Mouse (Mus musculus): ENCODE results near the gene Ppp1r9a. TPM values are rescaled to one million over a fixed set of nuclear protein-coding genes. Genes with fewer than 3 reads are reported as not detected.
A peak's percentile ranks its signal among the peaks of the same experiment; 100 is the strongest.

Gene Ppp1r9a
- polyA plus RNA-seq, 1 experiment from 2014 or later = 21.3 TPM

DNA sequence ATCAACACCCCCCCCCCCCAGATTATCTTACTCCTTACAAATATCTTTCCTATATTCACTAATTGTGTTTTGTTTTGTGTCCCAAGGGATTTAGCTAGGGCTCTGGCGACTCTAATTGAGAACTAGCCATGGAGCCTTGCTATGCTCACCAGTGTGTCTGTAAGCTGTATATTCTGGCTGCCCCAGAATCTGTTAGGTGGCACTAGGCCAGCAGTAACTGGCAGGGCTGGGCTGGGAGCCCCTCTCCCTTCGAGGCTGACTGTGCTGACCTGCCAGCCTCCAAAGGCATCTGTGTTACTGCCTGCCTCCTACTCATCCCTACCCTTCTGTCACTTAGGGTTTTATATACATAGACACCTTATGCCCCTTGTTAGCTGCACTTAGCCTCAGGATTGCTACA lies 200.0 kb downstream of the Ppp1r9a start:
- Histone ChIP-seq H3K36me3 (ENCODE audit: control insufficient read depth, insufficient read depth, low read length) (no peaks in the 10 kb centered on the region), H3K4me1 (ENCODE audit: control insufficient read depth, insufficient read depth, low read length) (no peaks in the 10 kb centered on the region), H3K4me3 (ENCODE audit: low read depth, low read length) (no peak overlapping the region), H3K9ac (ENCODE audit: low read length) (no peak overlapping the region), H3K4me2 (ENCODE audit: low read length) (no peak overlapping the region), H3K27me3 (replicated peaks; ENCODE audit: control insufficient read depth, insufficient read depth, low read length) (no peaks in the 10 kb centered on the region), H3K27ac (ENCODE audit: low read depth, low read length) (no peak overlapping the region), H3K9me3 (replicated peaks; ENCODE audit: control insufficient read depth, low read length) (no peaks in the 10 kb centered on the region)
- WGBS = 4% methylated on average over 2 of the region's 2 CpGs
- DNase-seq (ENCODE audit: low spot score) = peak; percentile 67
- ATAC-seq = peak; percentile 79

DNA sequence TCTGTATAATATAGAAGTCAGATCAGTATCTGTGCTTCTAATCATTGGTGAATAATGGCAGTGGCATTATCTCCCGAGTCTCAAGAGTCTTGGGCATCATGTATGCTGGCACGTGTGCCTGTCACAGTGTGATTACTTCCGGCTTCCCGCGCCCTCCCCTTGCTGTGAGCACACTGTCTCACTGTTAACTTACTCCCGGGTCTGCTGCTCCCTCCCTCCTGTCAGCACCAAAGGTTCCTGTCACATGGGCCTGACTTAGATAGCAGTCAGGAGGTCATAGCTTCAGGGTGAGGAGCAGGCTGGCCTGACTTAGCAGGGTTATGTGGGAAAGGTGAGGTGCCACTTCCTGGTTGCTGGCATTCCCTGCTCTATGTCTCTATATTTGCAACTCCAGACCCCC lies 201.1 kb downstream of the Ppp1r9a start:
- no peak for ATAC-seq
- Histone ChIP-seq H3K27ac (ENCODE audit: low read depth, low read length) (no peak overlapping the region), H3K4me1 (ENCODE audit: control insufficient read depth, insufficient read depth, low read length) (no peaks in the 10 kb centered on the region), H3K36me3 (ENCODE audit: control insufficient read depth, insufficient read depth, low read length) (no peaks in the 10 kb centered on the region), H3K4me3 (ENCODE audit: low read depth, low read length) (no peak overlapping the region), H3K27me3 (replicated peaks; ENCODE audit: control insufficient read depth, insufficient read depth, low read length) (no peaks in the 10 kb centered on the region), H3K4me2 (ENCODE audit: low read length) (no peak overlapping the region), H3K9me3 (replicated peaks; ENCODE audit: control insufficient read depth, low read length) (no peaks in the 10 kb centered on the region), H3K9ac (ENCODE audit: low read length) (no peak overlapping the region)
- 69% methylated on average over 6 of the region's 6 CpGs for WGBS
- DNase-seq (ENCODE audit: low spot score) = no peak

DNA sequence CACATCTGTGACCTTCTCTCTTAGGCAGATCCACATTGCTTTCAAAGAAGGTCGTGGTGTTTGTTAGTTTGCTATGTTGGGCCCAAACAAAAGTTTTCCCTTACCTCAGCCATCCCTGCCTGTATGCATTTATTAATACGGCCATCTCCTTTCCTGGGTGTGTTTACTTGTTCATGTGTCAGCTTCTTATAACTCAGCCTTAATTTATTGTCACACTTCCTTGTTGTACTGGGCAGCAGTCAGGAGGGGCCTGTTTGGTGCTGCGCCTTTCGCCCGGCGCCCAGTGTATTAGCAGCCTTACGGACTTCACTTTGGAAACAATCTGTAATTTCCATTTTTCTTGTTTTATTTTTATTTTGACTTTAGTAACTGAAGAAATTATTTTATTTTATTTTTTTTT lies 201.5 kb downstream of the Ppp1r9a start:
- H3K27me3 ChIP-seq (replicated peaks; ENCODE audit: control insufficient read depth, insufficient read depth, low read length) = no peaks in the 10 kb centered on the region
- H3K9ac ChIP-seq (ENCODE audit: low read length) = no peak overlapping the region
- H3K36me3 ChIP-seq (ENCODE audit: control insufficient read depth, insufficient read depth, low read length) = no peaks in the 10 kb centered on the region
- DNase-seq (ENCODE audit: low spot score) = no peak
- no peak overlapping the region for H3K4me3 ChIP-seq (ENCODE audit: low read depth, low read length)
- H3K4me1 ChIP-seq (ENCODE audit: control insufficient read depth, insufficient read depth, low read length) = no peaks in the 10 kb centered on the region
- H3K9me3 ChIP-seq (replicated peaks; ENCODE audit: control insufficient read depth, low read length) = no peaks in the 10 kb centered on the region
- no peak for ATAC-seq
- no peak overlapping the region for H3K4me2 ChIP-seq (ENCODE audit: low read length)
- no peak overlapping the region for H3K27ac ChIP-seq (ENCODE audit: low read depth, low read length)
- WGBS = 89% methylated on average over 7 of the region's 7 CpGs

DNA sequence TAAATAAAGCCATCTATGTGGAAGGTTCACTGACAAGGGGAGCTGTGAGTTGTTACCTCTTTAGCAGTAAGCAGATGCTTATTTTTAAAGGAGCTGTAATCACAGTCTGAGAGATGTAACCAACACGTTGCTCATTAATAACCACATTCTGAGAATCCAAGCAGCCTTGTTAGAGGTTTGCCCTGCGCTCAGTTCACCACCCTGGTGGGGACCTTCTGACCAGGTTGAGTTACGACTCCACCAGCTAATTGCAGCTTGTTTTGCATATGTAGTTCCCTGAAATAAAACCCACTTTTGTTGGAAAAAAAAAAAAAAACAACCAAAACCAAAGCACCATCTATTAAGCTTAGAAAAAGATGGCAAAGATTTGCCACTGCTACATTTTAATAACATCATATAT lies 205.8 kb downstream of the Ppp1r9a start:
- no peak overlapping the region for H3K27ac ChIP-seq (ENCODE audit: low read depth, low read length)
- H3K36me3 ChIP-seq (ENCODE audit: control insufficient read depth, insufficient read depth, low read length) = no peaks in the 10 kb centered on the region
- 0 out of 2 replicates have a peak, but pooled peaks cover 3% of the 10 kb centered on the region for H3K4me1 ChIP-seq (ENCODE audit: control insufficient read depth, insufficient read depth, low read length)
- H3K9ac ChIP-seq (ENCODE audit: low read length) = no peak overlapping the region
- H3K4me3 ChIP-seq (ENCODE audit: low read depth, low read length) = no peak overlapping the region
- no peaks in the 10 kb centered on the region for H3K27me3 ChIP-seq (replicated peaks; ENCODE audit: control insufficient read depth, insufficient read depth, low read length)
- no peaks in the 10 kb centered on the region for H3K9me3 ChIP-seq (replicated peaks; ENCODE audit: control insufficient read depth, low read length)
- ATAC-seq = no peak
- DNase-seq (ENCODE audit: low spot score) = no peak
- 31% methylated on average over 3 of the region's 3 CpGs for WGBS
- no peak overlapping the region for H3K4me2 ChIP-seq (ENCODE audit: low read length)

DNA sequence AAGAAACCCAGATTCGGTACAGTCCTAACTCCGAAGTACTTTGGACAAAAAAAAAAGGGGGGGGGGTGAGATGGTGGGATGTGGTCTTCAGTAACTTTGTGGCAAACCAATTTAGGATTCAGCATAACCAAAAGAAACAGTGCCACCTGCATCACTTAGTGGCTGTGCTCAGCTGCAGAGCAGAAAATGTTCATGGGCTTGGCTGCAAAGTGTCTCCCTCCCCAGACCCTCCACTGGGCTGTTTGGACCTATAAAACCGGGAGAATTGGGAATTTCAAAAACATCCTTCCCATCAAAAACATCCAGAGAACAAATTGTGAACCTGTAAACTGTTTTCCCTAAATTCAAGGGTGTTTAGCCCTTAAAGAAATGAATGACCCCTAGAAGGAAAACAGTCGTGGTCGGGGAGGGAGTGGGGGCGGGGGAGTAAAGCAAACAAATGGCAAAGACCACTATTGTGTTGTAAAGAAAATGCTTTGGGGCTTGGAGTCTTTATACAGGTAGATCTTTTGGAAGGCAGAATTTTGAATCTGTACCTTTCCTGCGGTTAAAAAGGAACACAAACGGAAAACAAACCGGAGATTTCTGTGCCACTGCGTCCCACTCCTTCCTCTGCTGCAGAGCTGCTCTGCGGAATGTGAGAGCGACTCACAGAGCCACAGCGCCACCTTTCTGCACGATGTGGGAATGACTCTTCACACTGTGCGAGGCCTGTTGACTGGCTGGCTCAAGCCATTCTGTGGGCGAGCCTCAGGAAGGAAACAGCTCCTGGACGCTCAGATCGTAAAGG lies 207.4 kb downstream of the Ppp1r9a start:
- H3K4me3 ChIP-seq (ENCODE audit: low read depth, low read length) = peak overlapping the region; percentile 26

DNA sequence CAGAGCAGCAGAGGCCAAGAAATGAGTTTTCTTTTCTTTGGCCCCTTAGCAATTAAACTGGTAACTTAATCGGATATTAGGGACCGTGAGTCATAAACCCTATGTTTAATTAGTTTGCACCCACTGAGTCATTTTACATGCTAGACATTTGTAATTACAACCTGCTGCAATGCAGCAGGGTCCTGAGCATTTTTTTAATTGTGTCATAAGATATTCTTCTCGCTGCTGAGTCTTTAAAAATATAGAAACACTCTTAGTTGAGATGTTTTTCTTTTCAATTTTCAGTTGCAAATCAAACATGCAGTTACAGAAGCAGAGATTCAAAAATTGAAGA lies 208.0 kb downstream of the Ppp1r9a start:
- 10% methylated on average over 3 of the region's 3 CpGs for WGBS

More for the DNA sequence above, 207.4 kb downstream of the Ppp1r9a start:
- H3K4me1 ChIP-seq (ENCODE audit: control insufficient read depth, insufficient read depth, low read length) = 0 out of 2 replicates have a peak, but pooled peaks cover 3% of the 10 kb centered on the region
- H3K9ac ChIP-seq (ENCODE audit: low read length) = peak overlapping the region; percentile 53
- peak overlapping the region; percentile 55; the same call in 1 of the 2 replicates for H3K27ac ChIP-seq (ENCODE audit: low read depth, low read length)
- DNase-seq (ENCODE audit: low spot score) = peak; percentile 92
- 5% methylated on average over 18 of the region's 18 CpGs for WGBS
- H3K27me3 ChIP-seq (replicated peaks; ENCODE audit: control insufficient read depth, insufficient read depth, low read length) = no peaks in the 10 kb centered on the region
- peak overlapping the region; percentile 63 for H3K4me2 ChIP-seq (ENCODE audit: low read length)
- peak; percentile 99 for ATAC-seq
- no peaks in the 10 kb centered on the region for H3K36me3 ChIP-seq (ENCODE audit: control insufficient read depth, insufficient read depth, low read length)
- H3K9me3 ChIP-seq (replicated peaks; ENCODE audit: control insufficient read depth, low read length) = no peaks in the 10 kb centered on the region

DNA sequence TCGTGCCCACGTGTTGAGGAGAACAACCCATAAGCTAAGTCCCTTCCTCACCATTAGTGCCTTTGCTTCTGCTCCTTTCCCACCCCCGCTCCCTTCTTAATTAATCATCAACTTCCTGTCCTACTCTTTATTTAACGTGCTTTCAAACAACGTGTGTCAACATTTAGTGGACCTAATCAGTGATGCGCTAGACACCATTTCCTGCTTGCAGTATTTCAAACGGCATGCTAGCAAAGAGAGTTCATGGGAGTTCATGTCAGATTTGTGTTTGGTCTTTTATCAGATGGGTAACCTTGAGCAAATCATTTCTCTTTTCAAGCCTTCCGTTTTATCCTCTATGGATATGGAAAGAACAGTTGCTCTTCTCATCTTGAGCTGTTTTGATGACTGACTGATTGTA lies 210.4 kb downstream of the Ppp1r9a start:
- no peaks in the 10 kb centered on the region for H3K27me3 ChIP-seq (replicated peaks; ENCODE audit: control insufficient read depth, insufficient read depth, low read length)
- H3K36me3 ChIP-seq (ENCODE audit: control insufficient read depth, insufficient read depth, low read length) = peaks cover 15% of the 10 kb centered on the region
- H3K4me1 ChIP-seq (ENCODE audit: control insufficient read depth, insufficient read depth, low read length) = 0 out of 2 replicates have a peak, but pooled peaks cover 3% of the 10 kb centered on the region
- H3K4me3 ChIP-seq (ENCODE audit: low read depth, low read length) = no peak overlapping the region
- no peak overlapping the region for H3K27ac ChIP-seq (ENCODE audit: low read depth, low read length)
- 63% methylated on average over 8 of the region's 8 CpGs for WGBS
- no peak overlapping the region for H3K4me2 ChIP-seq (ENCODE audit: low read length)
- H3K9me3 ChIP-seq (replicated peaks; ENCODE audit: control insufficient read depth, low read length) = no peaks in the 10 kb centered on the region
- no peak overlapping the region for H3K9ac ChIP-seq (ENCODE audit: low read length)
- ATAC-seq = no peak
- DNase-seq (ENCODE audit: low spot score) = no peak

More for the DNA sequence above, 208.0 kb downstream of the Ppp1r9a start:
- Histone ChIP-seq H3K4me2 (ENCODE audit: low read length) (no peak overlapping the region), H3K27ac (ENCODE audit: low read depth, low read length) (no peak overlapping the region), H3K4me1 (ENCODE audit: control insufficient read depth, insufficient read depth, low read length) (0 out of 2 replicates have a peak, but pooled peaks cover 3% of the 10 kb centered on the region), H3K27me3 (replicated peaks; ENCODE audit: control insufficient read depth, insufficient read depth, low read length) (no peaks in the 10 kb centered on the region), H3K9ac (ENCODE audit: low read length) (no peak overlapping the region), H3K9me3 (replicated peaks; ENCODE audit: control insufficient read depth, low read length) (no peaks in the 10 kb centered on the region), H3K36me3 (ENCODE audit: control insufficient read depth, insufficient read depth, low read length) (peaks cover 5% of the 10 kb centered on the region; the same call in 1 of the 2 replicates), H3K4me3 (ENCODE audit: low read depth, low read length) (no peak overlapping the region)
- ATAC-seq (no peak), DNase-seq (ENCODE audit: low spot score) (no peak)

DNA sequence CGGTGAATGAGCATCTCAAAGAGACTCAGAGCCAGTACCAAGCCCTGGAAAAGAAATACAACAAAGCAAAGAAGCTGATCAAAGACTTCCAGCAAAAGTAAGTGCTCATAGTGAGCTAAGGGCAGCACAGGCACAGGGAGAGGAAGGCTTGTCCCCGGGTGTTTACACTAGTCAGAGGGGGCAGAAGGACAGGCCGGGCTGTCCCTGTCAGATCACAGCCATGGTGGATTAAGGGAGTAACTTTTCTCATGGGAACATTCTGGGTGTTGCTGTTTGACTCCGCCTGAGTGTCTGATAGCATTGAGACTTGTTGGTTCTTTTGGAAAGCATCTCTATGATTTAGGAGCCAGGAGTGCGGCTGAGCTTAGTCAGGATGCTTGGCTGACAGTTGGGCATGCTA lies 211.0 kb downstream of the Ppp1r9a start:
- 0 out of 2 replicates have a peak, but pooled peaks cover 3% of the 10 kb centered on the region for H3K4me1 ChIP-seq (ENCODE audit: control insufficient read depth, insufficient read depth, low read length)
- H3K4me3 ChIP-seq (ENCODE audit: low read depth, low read length) = no peak overlapping the region
- ATAC-seq (no peak), DNase-seq (ENCODE audit: low spot score) (no peak)
- peaks cover 15% of the 10 kb centered on the region for H3K36me3 ChIP-seq (ENCODE audit: control insufficient read depth, insufficient read depth, low read length)
- H3K27me3 ChIP-seq (replicated peaks; ENCODE audit: control insufficient read depth, insufficient read depth, low read length) = no peaks in the 10 kb centered on the region
- H3K4me2 ChIP-seq (ENCODE audit: low read length) = no peak overlapping the region
- no peaks in the 10 kb centered on the region for H3K9me3 ChIP-seq (replicated peaks; ENCODE audit: control insufficient read depth, low read length)
- no peak overlapping the region for H3K27ac ChIP-seq (ENCODE audit: low read depth, low read length)
- H3K9ac ChIP-seq (ENCODE audit: low read length) = no peak overlapping the region
- WGBS = 69% methylated on average over 5 of the region's 5 CpGs

DNA sequence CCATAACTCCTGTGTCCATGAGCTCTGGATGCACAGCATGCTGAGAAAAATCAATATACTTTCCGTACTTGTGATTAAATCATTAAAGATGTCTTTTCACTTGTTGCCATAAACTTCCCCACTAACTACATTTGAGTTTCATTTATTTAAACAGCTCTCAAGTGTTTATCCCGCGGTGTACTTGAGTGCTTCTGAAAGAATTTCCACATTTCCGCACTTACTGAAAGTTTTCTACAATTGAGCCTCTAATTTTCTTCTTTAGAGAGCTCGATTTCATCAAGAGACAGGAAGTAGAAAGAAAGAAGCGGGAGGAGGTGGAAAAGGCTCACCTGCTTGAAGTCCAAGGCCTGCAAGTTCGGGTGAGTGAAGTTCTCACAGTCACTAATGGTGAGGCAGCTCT lies 212.1 kb downstream of the Ppp1r9a start:
- H3K9ac ChIP-seq (ENCODE audit: low read length) = no peak overlapping the region
- H3K36me3 ChIP-seq (ENCODE audit: control insufficient read depth, insufficient read depth, low read length) = peaks cover 19% of the 10 kb centered on the region
- ATAC-seq = no peak
- H3K27ac ChIP-seq (ENCODE audit: low read depth, low read length) = no peak overlapping the region
- no peak overlapping the region for H3K4me3 ChIP-seq (ENCODE audit: low read depth, low read length)
- H3K4me1 ChIP-seq (ENCODE audit: control insufficient read depth, insufficient read depth, low read length) = 0 out of 2 replicates have a peak, but pooled peaks cover under 1% of the 10 kb centered on the region
- no peaks in the 10 kb centered on the region for H3K9me3 ChIP-seq (replicated peaks; ENCODE audit: control insufficient read depth, low read length)
- H3K4me2 ChIP-seq (ENCODE audit: low read length) = no peak overlapping the region
- H3K27me3 ChIP-seq (replicated peaks; ENCODE audit: control insufficient read depth, insufficient read depth, low read length) = no peaks in the 10 kb centered on the region
- 92% methylated on average over 7 of the region's 7 CpGs for WGBS
- no peak for DNase-seq (ENCODE audit: low spot score)

All from forebrain, embryonic 14.5 days (tissue).